Mouse (Mus musculus): ENCODE measurements around the gene Hoxc4. TPM values are rescaled to one million over a fixed set of nuclear protein-coding genes. Genes with fewer than 3 reads are reported as not detected.

The Hoxc4 gene
- polyA plus RNA-seq, 1 experiment from 2014 or later: not detected

DNA sequence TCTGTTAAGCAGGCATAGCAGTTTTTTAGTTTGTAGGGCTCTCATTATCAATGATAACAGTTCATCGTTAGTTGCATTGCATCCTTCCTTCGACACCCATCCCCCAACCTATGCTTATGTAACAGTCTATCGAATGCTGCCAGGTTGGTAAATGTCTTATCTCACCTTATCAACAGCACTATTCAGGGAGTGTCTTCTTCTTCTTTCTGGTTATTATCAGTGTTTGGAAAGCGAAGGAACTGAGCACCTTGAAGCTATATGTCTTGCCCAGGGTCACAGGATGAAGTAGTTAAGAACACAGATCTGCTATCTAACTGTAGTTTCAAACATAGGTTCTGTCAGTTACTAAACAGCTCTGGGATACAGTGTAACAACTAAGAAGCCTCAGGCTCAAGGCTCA is 49.0 kb downstream of the Hoxc4 start:
- Histone ChIP-seq H3K27ac (replicated peaks) (no peak overlapping the region), H3K9me3 (replicated peaks) (no peaks in the 10 kb centered on the region), H3K36me3 (no peaks in the 10 kb centered on the region), H3K4me3 (no peak overlapping the region), H3K27me3 (ENCODE audit: low read depth, poor library complexity, severe bottlenecking) (peaks cover 100% of the 10 kb centered on the region), H3K4me1 (peaks cover 13% of the 10 kb centered on the region)
- no peak for DNase-seq (ENCODE audit: low spot score)
- WGBS: 81% methylated on average over 4 of the region's 4 CpGs

- peaks cover 13% of the 10 kb centered on the region for H3K4me1 ChIP-seq
- peaks cover 93% of the 10 kb centered on the region for H3K27me3 ChIP-seq (ENCODE audit: low read depth, poor library complexity, severe bottlenecking)
- WGBS: under 1% methylated on average over 18 of the region's 18 CpGs
- H3K4me3 ChIP-seq: 0 out of 2 replicates have a peak overlapping the region, but pooled peaks have one; percentile 3
- peak; percentile 27 for DNase-seq (ENCODE audit: low spot score)
- no peaks in the 10 kb centered on the region for H3K9me3 ChIP-seq (replicated peaks)
- H3K36me3 ChIP-seq: no peaks in the 10 kb centered on the region
- no peak overlapping the region for H3K27ac ChIP-seq (replicated peaks)
Measured at GRCm38 (mm10) chr15:103069173-103069572, 50.4 kb downstream of the Hoxc4 start.

DNA sequence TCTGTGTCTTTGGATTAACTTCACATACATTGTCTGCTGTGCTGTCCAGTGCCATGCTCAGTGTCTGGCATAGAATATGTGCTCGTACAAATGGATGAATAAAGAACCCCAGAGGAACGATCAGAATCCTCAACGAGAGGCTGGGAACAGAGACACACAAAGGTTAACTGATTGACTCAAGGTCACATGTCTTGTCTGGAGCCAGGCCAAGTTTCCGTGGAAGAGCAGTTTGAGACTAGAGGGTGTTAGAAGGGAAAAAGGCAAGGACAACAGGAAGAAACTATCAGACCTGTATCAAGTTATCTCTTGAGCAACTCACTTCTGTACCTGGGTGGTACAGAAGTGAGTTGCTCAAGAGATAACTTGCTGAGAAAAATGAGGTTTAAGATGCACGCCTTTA is 52.5 kb downstream of the Hoxc4 start:
- no peak overlapping the region for H3K27ac ChIP-seq (replicated peaks)
- 83% methylated on average over 5 of the region's 5 CpGs for WGBS
- H3K4me1 ChIP-seq: peaks cover 13% of the 10 kb centered on the region
- H3K36me3 ChIP-seq: no peaks in the 10 kb centered on the region
- no peaks in the 10 kb centered on the region for H3K9me3 ChIP-seq (replicated peaks)
- peaks cover 92% of the 10 kb centered on the region for H3K27me3 ChIP-seq (ENCODE audit: low read depth, poor library complexity, severe bottlenecking)
- no peak overlapping the region for H3K4me3 ChIP-seq
- no peak for DNase-seq (ENCODE audit: low spot score)

DNA sequence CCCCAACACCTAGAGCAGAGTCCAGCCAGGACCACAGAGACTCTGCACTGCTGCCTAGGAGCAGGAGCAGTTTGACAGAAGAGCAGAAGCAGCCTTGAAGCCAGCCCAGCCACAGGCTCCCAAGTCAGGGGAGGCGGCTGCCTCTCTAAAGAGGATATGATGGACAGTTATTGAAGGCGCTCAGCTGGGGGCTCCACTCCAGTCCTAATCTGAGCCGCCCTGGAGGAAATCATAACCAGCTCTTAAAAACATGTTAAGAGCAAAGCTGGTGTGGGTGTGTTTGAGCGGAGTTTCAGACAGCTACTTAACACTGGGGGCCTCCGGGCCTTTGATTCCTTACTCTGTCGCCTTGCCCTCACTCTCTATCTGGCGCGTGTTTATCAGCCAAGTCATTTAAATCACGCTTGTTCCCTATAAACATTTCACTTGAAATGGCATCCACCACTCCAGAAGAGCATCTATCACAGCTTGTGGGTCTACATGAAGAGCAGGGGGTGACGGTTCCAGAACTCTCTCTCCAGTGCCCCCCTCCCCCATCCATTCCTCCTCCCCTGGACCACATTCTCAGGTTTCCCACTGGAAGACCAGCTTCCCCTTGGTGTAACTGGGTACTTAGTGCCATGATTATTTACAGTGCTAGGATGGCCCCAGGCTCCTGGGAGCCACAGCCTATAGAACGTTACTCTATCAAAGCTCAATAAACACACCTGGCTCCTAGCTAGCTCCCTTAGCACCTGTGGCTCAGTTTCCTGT is 56.1 kb downstream of the Hoxc4 start:
- H3K4me1 ChIP-seq: no peaks in the 10 kb centered on the region
- H3K4me3 ChIP-seq: no peak overlapping the region
- H3K9me3 ChIP-seq (replicated peaks): no peaks in the 10 kb centered on the region
- peaks cover 77% of the 10 kb centered on the region for H3K27me3 ChIP-seq (ENCODE audit: low read depth, poor library complexity, severe bottlenecking)
- WGBS: 58% methylated on average over 11 of the region's 11 CpGs
- no peak for DNase-seq (ENCODE audit: low spot score)
- H3K27ac ChIP-seq (replicated peaks): no peak overlapping the region
- H3K36me3 ChIP-seq: no peaks in the 10 kb centered on the region

- Histone ChIP-seq H3K4me3 (no peak overlapping the region), H3K4me1 (no peaks in the 10 kb centered on the region), H3K9me3 (replicated peaks) (no peaks in the 10 kb centered on the region), H3K36me3 (no peaks in the 10 kb centered on the region), H3K27ac (replicated peaks) (no peak overlapping the region), H3K27me3 (ENCODE audit: low read depth, poor library complexity, severe bottlenecking) (peaks cover 73% of the 10 kb centered on the region)
- WGBS: 74% methylated on average over 2 of the region's 2 CpGs
- DNase-seq (ENCODE audit: low spot score): no peak
Measured at GRCm38 (mm10) chr15:103077673-103078072, 58.9 kb downstream of the Hoxc4 start.

DNA sequence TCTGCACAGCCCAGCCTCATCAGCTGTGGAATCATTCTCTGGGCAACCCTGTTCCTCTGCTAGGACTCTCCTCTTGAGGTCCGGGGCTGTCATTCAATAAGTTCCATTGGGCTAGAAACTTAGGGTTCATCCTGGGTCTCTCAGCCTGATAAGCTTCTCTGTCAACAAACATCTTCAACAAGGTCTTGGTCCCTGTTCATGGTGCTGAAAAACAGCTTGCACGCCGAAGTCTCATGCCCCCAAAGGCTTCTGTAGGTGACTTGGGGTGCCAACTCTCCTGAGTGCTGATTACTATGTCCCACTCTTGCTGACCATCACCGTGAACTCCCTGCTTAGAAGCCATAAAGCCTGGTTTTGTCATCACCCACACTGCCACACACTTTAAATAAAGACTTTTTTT is 63.9 kb downstream of the Hoxc4 start:
- Histone ChIP-seq H3K27ac (replicated peaks) (no peak overlapping the region), H3K36me3 (no peaks in the 10 kb centered on the region), H3K9me3 (replicated peaks) (no peaks in the 10 kb centered on the region), H3K4me3 (no peak overlapping the region), H3K4me1 (peaks cover 11% of the 10 kb centered on the region), H3K27me3 (ENCODE audit: low read depth, poor library complexity, severe bottlenecking) (peaks cover 85% of the 10 kb centered on the region)
- 57% methylated on average over 4 of the region's 4 CpGs for WGBS
- DNase-seq (ENCODE audit: low spot score): no peak

DNA sequence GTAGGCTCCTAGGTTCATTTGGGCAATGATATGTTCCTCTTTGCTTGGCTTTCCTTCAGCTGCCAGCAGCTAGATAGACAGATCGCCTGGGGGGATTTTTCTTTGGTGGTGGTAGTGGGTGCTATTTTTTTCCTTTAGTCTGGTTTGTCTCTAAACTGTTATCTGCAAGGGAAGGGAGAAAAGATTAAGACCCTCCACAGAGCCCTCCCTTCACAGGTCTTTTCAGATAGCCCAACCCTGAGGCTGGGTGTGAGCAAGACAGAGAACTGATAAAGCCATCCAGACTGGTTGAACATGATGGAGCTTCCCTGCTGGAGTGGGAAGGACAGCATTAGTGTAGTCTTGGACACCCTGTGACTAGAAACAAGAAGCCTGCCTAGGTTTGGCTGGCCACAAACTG is 64.9 kb downstream of the Hoxc4 start:
- Histone ChIP-seq H3K27ac (replicated peaks) (no peak overlapping the region), H3K9me3 (replicated peaks) (no peaks in the 10 kb centered on the region), H3K27me3 (ENCODE audit: low read depth, poor library complexity, severe bottlenecking) (peaks cover 92% of the 10 kb centered on the region), H3K36me3 (no peaks in the 10 kb centered on the region), H3K4me1 (peaks cover 11% of the 10 kb centered on the region), H3K4me3 (no peak overlapping the region)
- 81% methylated on average over 1 of the region's 1 CpGs for WGBS
- no peak for DNase-seq (ENCODE audit: low spot score)

- H3K4me3 ChIP-seq: no peak overlapping the region
- peaks cover 96% of the 10 kb centered on the region for H3K27me3 ChIP-seq (ENCODE audit: low read depth, poor library complexity, severe bottlenecking)
- no peaks in the 10 kb centered on the region for H3K9me3 ChIP-seq (replicated peaks)
- WGBS: 64% methylated on average over 1 of the region's 1 CpGs
- H3K27ac ChIP-seq (replicated peaks): no peak overlapping the region
- no peak for DNase-seq (ENCODE audit: low spot score)
- peaks cover 11% of the 10 kb centered on the region for H3K4me1 ChIP-seq
- no peaks in the 10 kb centered on the region for H3K36me3 ChIP-seq
Measured at GRCm38 (mm10) chr15:103084944-103085343, 66.2 kb downstream of the Hoxc4 start.

DNA sequence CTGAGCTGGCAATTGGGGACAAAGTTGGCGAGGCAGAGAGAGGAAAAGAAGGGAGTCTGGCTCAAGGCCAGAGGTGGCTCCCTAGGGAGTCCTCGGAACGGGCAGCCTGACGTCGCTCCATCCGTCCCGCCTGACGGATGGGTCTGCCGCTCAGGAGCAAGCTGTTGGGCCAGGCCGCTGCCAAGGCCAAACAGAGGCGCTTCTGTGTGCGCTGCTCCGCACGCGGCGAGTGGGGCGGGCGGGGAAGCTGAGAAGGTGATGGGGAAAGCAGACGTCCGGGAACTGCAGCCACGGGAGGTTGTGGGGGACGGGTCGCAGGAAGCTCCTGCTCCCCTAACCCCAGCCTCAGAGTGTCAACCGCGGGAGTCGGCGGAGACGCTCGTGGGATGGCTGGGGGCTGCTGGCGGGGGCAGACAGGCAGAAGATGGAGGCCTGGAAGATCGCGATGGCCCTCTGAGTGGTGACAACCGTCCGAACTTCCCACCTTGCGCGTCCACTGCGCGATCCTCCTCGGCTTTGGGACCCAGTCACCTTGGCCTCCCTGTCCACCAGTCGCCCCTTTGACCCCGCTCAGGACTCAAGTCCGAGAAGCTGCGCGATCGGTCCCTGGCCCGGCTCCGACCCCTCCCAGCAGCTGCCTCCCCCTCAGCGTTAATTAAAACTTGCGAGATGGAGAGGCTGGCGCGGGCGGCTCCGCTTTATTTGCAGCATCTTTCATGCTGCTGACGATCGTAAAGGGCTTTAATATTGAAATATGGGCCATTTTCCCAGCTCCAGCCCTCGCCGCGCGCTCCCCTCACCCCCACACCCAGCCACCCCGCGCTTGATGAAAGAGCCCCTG is 67.3 kb downstream of the Hoxc4 start:
- no peaks in the 10 kb centered on the region for H3K9me3 ChIP-seq (replicated peaks)
- H3K27me3 ChIP-seq (ENCODE audit: low read depth, poor library complexity, severe bottlenecking): peaks cover 100% of the 10 kb centered on the region
- peak overlapping the region; percentile 46 for H3K4me3 ChIP-seq
- H3K4me1 ChIP-seq: peaks cover 11% of the 10 kb centered on the region
- under 1% methylated on average over 61 of the region's 61 CpGs for WGBS
- peak; percentile 49 for DNase-seq (ENCODE audit: low spot score)
- H3K36me3 ChIP-seq: no peaks in the 10 kb centered on the region
- no peak overlapping the region for H3K27ac ChIP-seq (replicated peaks)

MicroRNA genes within 50 kb of the gene (microRNA counts, 519-probe panel; counts per million panel counts)
- not detected for microRNA mmu-miR-615-3p
- not detected for microRNA mmu-miR-615-5p

Small RNAs within 50 kb of the gene (microRNA-seq; reads per million reads assigned to microRNA genes)
- gene Mir196a-2 (4.2 reads per million, percentile 9 among the genes with 10 or more reads in this experiment), gene Mir615 (12.0 reads per million, percentile 25 among the genes with 10 or more reads in this experiment)

Other genes starting within 250 kb of the Hoxc4 start
- not detected in 2 replicates for gene Hoxc13, start 97.8 kb upstream of the Hoxc4 start, polyA plus RNA-seq (2016; fragmentation: Nextera tagmentation; extraction: Ambion mirVana)
- gene Hoxc12, start 82.2 kb upstream of the Hoxc4 start, polyA plus RNA-seq (2016; fragmentation: Nextera tagmentation; extraction: Ambion mirVana): not detected in 2 replicates
- gene Hoxc11, start 64.5 kb upstream of the Hoxc4 start, polyA plus RNA-seq (2016; fragmentation: Nextera tagmentation; extraction: Ambion mirVana): not detected in 2 replicates
- not detected in 2 replicates for gene Hoxc10, start 52.1 kb upstream of the Hoxc4 start, polyA plus RNA-seq (2016; fragmentation: Nextera tagmentation; extraction: Ambion mirVana)
- gene Hoxc5, start 51.5 kb upstream of the Hoxc4 start, polyA plus RNA-seq (2016; fragmentation: Nextera tagmentation; extraction: Ambion mirVana): 0.04 and 0.06 TPM in 2 replicates
- gene Hoxc9, start 42.5 kb upstream of the Hoxc4 start, polyA plus RNA-seq (2016; fragmentation: Nextera tagmentation; extraction: Ambion mirVana): not detected in 2 replicates
- gene Hoxc8, start 28.3 kb upstream of the Hoxc4 start, polyA plus RNA-seq (2016; fragmentation: Nextera tagmentation; extraction: Ambion mirVana): not detected in 2 replicates
- gene Hoxc6, start 20.7 kb upstream of the Hoxc4 start, polyA plus RNA-seq (2016; fragmentation: Nextera tagmentation; extraction: Ambion mirVana): not detected in 2 replicates
- 24.6 and 26.4 TPM in 2 replicates for gene Smug1, start 148.2 kb downstream of the Hoxc4 start, polyA plus RNA-seq (2016; fragmentation: Nextera tagmentation; extraction: Ambion mirVana)
- gene Cbx5, start 220.9 kb downstream of the Hoxc4 start, polyA plus RNA-seq (2016; fragmentation: Nextera tagmentation; extraction: Ambion mirVana): 194 and 206 TPM in 2 replicates
- gene Hnrnpa1, start 221.5 kb downstream of the Hoxc4 start, polyA plus RNA-seq (2016; fragmentation: Nextera tagmentation; extraction: Ambion mirVana): 1,542 and 1,692 TPM in 2 replicates
- gene Nfe2, start 239.5 kb downstream of the Hoxc4 start, polyA plus RNA-seq (2016; fragmentation: Nextera tagmentation; extraction: Ambion mirVana): 5.6 and 6.4 TPM in 2 replicates

All from midbrain, embryonic 10.5 days (tissue).